Mouse (Mus musculus): Measurements from ENCODE around the gene Rbm19. TPM values are rescaled to one million over a fixed set of nuclear protein-coding genes. Genes with fewer than 3 reads are reported as not detected.

Rbm19 gene
- total RNA-seq, 2 experiments from 2014 or later = 28.7 to 29.0 TPM

GRCm38 (mm10) chr5:120194948-120195347 lies 78.7 kb downstream of the Rbm19 start:
- intact Hi-C loops (cut with DNase I) = no loop called here
- DNase-seq = no peak

- no peak for DNase-seq
- intact Hi-C loops (cut with DNase I) = no loop called here
These were observed 80.6 kb downstream of the Rbm19 start for GRCm38 (mm10) chr5:120196879-120197278.

GRCm38 (mm10) chr5:120197813-120198387 lies 81.6 kb downstream of the Rbm19 start:
- intact Hi-C loops (cut with DNase I) = no loop called here
- peak; percentile 86 for DNase-seq

- intact Hi-C loops (cut with DNase I) = no loop called here
- DNase-seq = no peak
These were observed 83.6 kb downstream of the Rbm19 start for GRCm38 (mm10) chr5:120199865-120200264.

- DNase-seq = no peak
- intact Hi-C loops (cut with DNase I) = no loop called here
These were observed 88.1 kb downstream of the Rbm19 start for GRCm38 (mm10) chr5:120204316-120204715.

- intact Hi-C loops (cut with DNase I) = no loop called here
- DNase-seq = peak; percentile 50
These were observed 90.2 kb downstream of the Rbm19 start for GRCm38 (mm10) chr5:120206313-120206943.

- DNase-seq = no peak
- intact Hi-C loops (cut with DNase I) = no loop called here
These were observed 91.2 kb downstream of the Rbm19 start for GRCm38 (mm10) chr5:120207492-120207891.

- intact Hi-C loops (cut with DNase I) = no loop called here
- DNase-seq = no peak
These were observed 94.4 kb downstream of the Rbm19 start for GRCm38 (mm10) chr5:120210668-120211067.

GRCm38 (mm10) chr5:120211182-120211581 lies 94.9 kb downstream of the Rbm19 start:
- DNase-seq = no peak
- intact Hi-C loops (cut with DNase I) = no loop called here

- intact Hi-C loops (cut with DNase I) = no loop called here
These were observed 98.2 kb downstream of the Rbm19 start for GRCm38 (mm10) chr5:120214511-120214910.

GRCm38 (mm10) chr5:120221216-120221615 lies 105.0 kb downstream of the Rbm19 start:
- intact Hi-C loops (cut with DNase I) = no loop called here
- DNase-seq = no peak

More at GRCm38 (mm10) chr5:120214511-120214910, 98.2 kb downstream of the Rbm19 start:
- DNase-seq = no peak

GRCm38 (mm10) chr5:120225383-120225782 lies 109.1 kb downstream of the Rbm19 start:
- intact Hi-C loops (cut with DNase I) = no loop called here
- no peak for DNase-seq

- no peak for DNase-seq
- intact Hi-C loops (cut with DNase I) = no loop called here
These were observed 112.5 kb downstream of the Rbm19 start for GRCm38 (mm10) chr5:120228613-120229409.

- DNase-seq = peak; percentile 83
These were observed 115.3 kb downstream of the Rbm19 start for GRCm38 (mm10) chr5:120231435-120232147.

GRCm38 (mm10) chr5:120235147-120235546 lies 118.9 kb downstream of the Rbm19 start:
- DNase-seq = peak; percentile 70

More at GRCm38 (mm10) chr5:120231435-120232147, 115.3 kb downstream of the Rbm19 start:
- intact Hi-C loops (cut with DNase I) = no loop called here

GRCm38 (mm10) chr5:120235571-120235970 lies 119.3 kb downstream of the Rbm19 start:
- intact Hi-C loops (cut with DNase I) = no loop called here
- peak; percentile 91 for DNase-seq

More at GRCm38 (mm10) chr5:120235147-120235546, 118.9 kb downstream of the Rbm19 start:
- intact Hi-C loops (cut with DNase I) = no loop called here

GRCm38 (mm10) chr5:120240071-120240470 lies 123.8 kb downstream of the Rbm19 start:
- DNase-seq = peak; percentile 33
- intact Hi-C loops (cut with DNase I) = no loop called here

GRCm38 (mm10) chr5:120245336-120245735 lies 129.1 kb downstream of the Rbm19 start:
- intact Hi-C loops (cut with DNase I) = no loop called here
- DNase-seq = no peak

All from left cerebral cortex, postnatal 4 days (tissue).